Mouse (Mus musculus) limb, embryonic 12.5 days (tissue): ENCODE data around the gene Xpa. TPM values are rescaled to one million over a fixed set of nuclear protein-coding genes. Genes with fewer than 3 reads are reported as not detected.

Experiments used
- ATAC-seq: fragments of 200-750 bp; cut with Nextera tagmentation; 2 replicates; pipeline ENCODE4 v1.8.0; 2017; ENCODE audit warnings: low read depth, moderate TSS enrichment; ENCODE audit not compliant: insufficient number of reproducible peaks, insufficient read depth, low FRiP score, low TSS enrichment
- H3K27ac ChIP-seq: fragments of 300-500 bp; sonication (generic); 2 replicates; pipeline ENCODE4 v1.5.1; 2016; ENCODE audit warnings: mild to moderate bottlenecking, moderate library complexity
- H3K27me3 ChIP-seq: fragments of 300-500 bp; sonication (generic); 2 replicates; pipeline ENCODE4 v1.6.1; 2016; ENCODE audit warnings: mild to moderate bottlenecking, moderate library complexity
- H3K36me3 ChIP-seq: fragments of 300-500 bp; sonication (generic); 2 replicates; pipeline ENCODE4 v1.6.1; 2016; ENCODE audit warnings: mild to moderate bottlenecking, moderate library complexity
- H3K4me1 ChIP-seq: fragments of 300-500 bp; sonication (generic); replicated peaks from 2 replicates; pipeline ENCODE4 v1.6.1; 2016
- H3K4me2 ChIP-seq: fragments of 300-500 bp; sonication (generic); 2 replicates; pipeline ENCODE4 v1.6.1; 2016; ENCODE audit warnings: mild to moderate bottlenecking, moderate library complexity
- H3K4me3 ChIP-seq: fragments of 300-500 bp; sonication (generic); replicated peaks from 2 replicates; pipeline ENCODE4 v1.5.1; 2016; ENCODE audit warnings: mild to moderate bottlenecking
- H3K9ac ChIP-seq: fragments of 300-500 bp; sonication (generic); replicated peaks from 2 replicates; pipeline ENCODE4 v1.6.1; 2016; ENCODE audit warnings: mild to moderate bottlenecking, moderate library complexity
- H3K9me3 ChIP-seq: fragments of 300-500 bp; sonication (generic); 2 replicates; pipeline ENCODE4 v1.6.1; 2016; ENCODE audit warnings: mild to moderate bottlenecking, moderate library complexity
- WGBS: fragments of 180-500 bp; shearing (Covaris S2); methylation state at CpG from one replicate; pipeline ENCODE4 v1.1.7; 2016; 5-methylcytosine and 5-hydroxymethylcytosine counted together
- polyA plus RNA-seq: library from polyadenylated mRNA; unstranded; fragments of >200 nt; fragmentation: Nextera tagmentation; extraction: Ambion mirVana; gene quantifications from 2 replicates; pipeline ENCODE4 v1.2.1, GENCODE M21; 2016

Xpa gene
- polyA plus RNA-seq, 1 experiment from 2014 or later = 31.1 TPM

GRCm38 (mm10) chr4:46144323-46144722, 51.8 kb downstream of the Xpa start:
- no peak for ATAC-seq
- H3K9me3 ChIP-seq = no peaks in the 10 kb centered on the region
- H3K4me1 ChIP-seq = peaks cover 12% of the 10 kb centered on the region
- no peaks in the 10 kb centered on the region for H3K27me3 ChIP-seq
- WGBS = 68% methylated on average over 3 of the region's 3 CpGs
- H3K36me3 ChIP-seq = peaks cover 33% of the 10 kb centered on the region
- H3K4me3 ChIP-seq = no peak overlapping the region
- H3K9ac ChIP-seq = no peak overlapping the region
- H3K27ac ChIP-seq = no peak overlapping the region
- H3K4me2 ChIP-seq = no peak overlapping the region

GRCm38 (mm10) chr4:46138287-46139222, 57.6 kb downstream of the Xpa start, which contains the start of the genes Ncbp1 and Tstd2:
TSS of gene Ncbp1 (plus strand) at chr4:46138613.
TSS of gene Tstd2 (minus strand) at chr4:46138694.
- Histone ChIP-seq H3K9me3 (no peaks in the 10 kb centered on the region), H3K4me1 (peaks cover 21% of the 10 kb centered on the region), H3K27me3 (no peaks in the 10 kb centered on the region), H3K36me3 (peaks cover 20% of the 10 kb centered on the region), H3K9ac (peak within 1 kb of the TSS; percentile 85), H3K27ac (peak within 1 kb of the TSS; percentile 98), H3K4me2 (peak within 1 kb of the TSS; percentile 80), H3K4me3 (peak within 1 kb of the TSS; percentile 65)
- peak; percentile 81 for ATAC-seq
- under 1% methylated on average over 86 of the region's 90 CpGs for WGBS

- peak overlapping the region; percentile 80 for H3K4me2 ChIP-seq
- H3K27ac ChIP-seq = peak overlapping the region; percentile 98
- 9% methylated on average over 17 of the region's 17 CpGs for WGBS
- H3K9me3 ChIP-seq = no peaks in the 10 kb centered on the region
- H3K27me3 ChIP-seq = no peaks in the 10 kb centered on the region
- peak overlapping the region; percentile 65 for H3K4me3 ChIP-seq
- peaks cover 28% of the 10 kb centered on the region for H3K36me3 ChIP-seq
- peak overlapping the region; percentile 85 for H3K9ac ChIP-seq
- H3K4me1 ChIP-seq = peaks cover 21% of the 10 kb centered on the region
- ATAC-seq = peak; percentile 59
Measured at GRCm38 (mm10) chr4:46137629-46138286, 58.4 kb downstream of the Xpa start.

DNA sequence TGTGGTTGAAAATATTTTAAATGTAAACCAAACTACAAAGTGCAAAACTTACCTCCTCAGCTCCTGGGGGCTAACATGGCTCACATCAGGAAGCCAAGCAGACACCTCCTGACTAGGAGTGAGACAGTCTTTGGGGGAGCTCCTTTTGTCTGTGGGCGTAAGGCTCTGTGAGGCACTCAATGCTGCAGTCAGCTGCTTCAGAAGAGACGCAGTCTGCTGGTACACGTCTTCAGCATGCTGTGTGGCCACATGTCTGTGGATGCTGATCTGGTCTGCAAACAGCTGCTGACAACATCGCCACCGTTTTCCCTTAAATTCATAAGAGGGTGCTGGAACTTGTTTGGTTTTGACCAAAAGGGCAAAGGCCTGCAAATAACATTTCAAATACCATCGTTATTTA, 64.3 kb downstream of the Xpa start:
- H3K4me3 ChIP-seq = no peak overlapping the region
- no peak for ATAC-seq
- no peaks in the 10 kb centered on the region for H3K27me3 ChIP-seq
- H3K4me1 ChIP-seq = peaks cover 4% of the 10 kb centered on the region
- H3K9ac ChIP-seq = no peak overlapping the region
- no peak overlapping the region for H3K4me2 ChIP-seq
- H3K36me3 ChIP-seq = peaks cover 81% of the 10 kb centered on the region
- H3K9me3 ChIP-seq = no peaks in the 10 kb centered on the region
- no peak overlapping the region for H3K27ac ChIP-seq
- WGBS = 79% methylated on average over 6 of the region's 6 CpGs

DNA sequence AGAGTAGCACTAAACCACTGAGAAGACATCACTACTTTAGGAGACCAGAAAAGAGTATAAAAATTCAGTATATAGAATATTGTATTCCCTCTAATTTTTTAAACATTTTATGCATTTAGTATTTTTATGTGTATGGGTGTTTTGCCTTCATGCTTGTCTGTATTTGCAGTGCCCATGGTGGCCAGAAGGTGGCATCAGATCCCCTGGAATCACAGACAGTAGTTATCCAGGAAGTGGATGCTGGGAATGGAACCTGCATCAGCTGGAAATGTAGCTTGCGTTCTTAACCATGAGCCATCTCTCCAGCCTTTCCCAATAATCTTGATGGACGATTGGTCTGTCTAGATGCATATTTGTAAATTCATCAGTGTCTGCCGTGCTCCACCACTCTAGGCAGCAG, 65.9 kb downstream of the Xpa start:
- no peaks in the 10 kb centered on the region for H3K9me3 ChIP-seq
- 78% methylated on average over 3 of the region's 3 CpGs for WGBS
- no peak overlapping the region for H3K4me2 ChIP-seq
- H3K4me1 ChIP-seq = peaks cover 3% of the 10 kb centered on the region
- no peaks in the 10 kb centered on the region for H3K27me3 ChIP-seq
- H3K36me3 ChIP-seq = peaks cover 93% of the 10 kb centered on the region
- H3K4me3 ChIP-seq = no peak overlapping the region
- ATAC-seq = no peak
- H3K27ac ChIP-seq = no peak overlapping the region
- H3K9ac ChIP-seq = no peak overlapping the region

DNA sequence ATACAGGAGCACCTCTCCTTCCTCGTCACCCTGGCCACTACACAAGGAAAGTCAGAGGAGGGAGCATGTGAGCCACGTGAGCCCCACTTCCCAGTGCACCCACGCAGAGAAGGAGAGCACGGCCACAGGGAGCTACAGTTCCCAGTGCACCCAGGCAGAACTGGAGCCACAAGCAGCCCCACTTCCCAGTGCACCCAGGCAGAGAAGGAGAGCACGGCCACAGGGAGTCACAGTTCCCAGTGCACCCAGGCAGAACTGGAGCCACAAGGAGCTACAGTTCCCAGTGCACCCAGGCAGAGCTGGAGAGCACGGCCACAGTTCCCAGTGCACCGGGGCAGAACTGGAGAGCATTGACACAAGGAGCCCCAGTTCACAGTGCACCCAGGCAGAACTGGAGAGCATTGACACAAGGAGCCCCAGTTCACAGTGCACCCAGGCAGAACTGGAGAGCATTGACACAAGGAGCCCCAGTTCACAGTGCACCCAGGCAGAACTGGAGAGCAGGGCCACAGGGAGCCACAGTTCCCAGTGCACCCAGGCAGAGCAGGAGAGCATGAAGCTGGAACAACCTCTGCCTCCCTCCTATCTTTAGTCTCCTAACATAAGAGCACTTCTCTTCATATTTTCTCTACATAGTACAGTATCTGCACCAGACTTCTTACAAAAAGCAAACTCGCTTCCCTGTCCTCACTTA, 66.7 kb downstream of the Xpa start:
- Histone ChIP-seq H3K9ac (no peak overlapping the region), H3K4me3 (no peak overlapping the region), H3K27ac (no peak overlapping the region), H3K9me3 (no peaks in the 10 kb centered on the region), H3K36me3 (peaks cover 94% of the 10 kb centered on the region), H3K4me1 (peaks cover 3% of the 10 kb centered on the region), H3K27me3 (no peaks in the 10 kb centered on the region), H3K4me2 (no peak overlapping the region)
- WGBS = 92% methylated on average over 8 of the region's 8 CpGs
- ATAC-seq = no peak

- Histone ChIP-seq H3K4me1 (no peaks in the 10 kb centered on the region), H3K27me3 (no peaks in the 10 kb centered on the region), H3K9ac (no peak overlapping the region), H3K27ac (no peak overlapping the region), H3K4me3 (no peak overlapping the region), H3K36me3 (peaks cover 94% of the 10 kb centered on the region), H3K9me3 (no peaks in the 10 kb centered on the region), H3K4me2 (no peak overlapping the region)
- ATAC-seq = no peak
- WGBS = 52% methylated on average over 2 of the region's 2 CpGs
Measured at GRCm38 (mm10) chr4:46126541-46126940, 69.6 kb downstream of the Xpa start.

DNA sequence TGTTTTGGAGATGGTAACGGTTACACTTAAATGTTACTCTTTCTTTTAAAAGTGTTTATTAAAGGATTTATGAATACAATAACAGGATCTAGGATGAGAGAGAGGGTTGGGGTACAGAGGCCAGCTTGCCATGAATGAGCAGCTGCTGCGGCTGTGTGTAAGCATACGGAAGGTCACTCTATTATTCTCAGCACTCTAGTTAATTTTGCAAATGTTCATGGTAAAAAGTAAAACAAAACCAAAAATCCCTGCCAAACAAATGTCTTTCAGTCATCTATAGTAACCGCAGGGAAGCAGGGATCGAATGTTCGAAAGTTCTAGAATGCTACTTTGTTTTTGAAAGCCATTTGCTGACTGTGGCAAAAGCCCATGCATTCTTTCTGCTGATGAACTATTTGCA, 72.8 kb downstream of the Xpa start:
- ATAC-seq = no peak
- H3K9me3 ChIP-seq = no peaks in the 10 kb centered on the region
- H3K36me3 ChIP-seq = peaks cover 94% of the 10 kb centered on the region
- 92% methylated on average over 6 of the region's 6 CpGs for WGBS
- H3K27ac ChIP-seq = no peak overlapping the region
- H3K27me3 ChIP-seq = no peaks in the 10 kb centered on the region
- no peak overlapping the region for H3K9ac ChIP-seq
- no peaks in the 10 kb centered on the region for H3K4me1 ChIP-seq
- no peak overlapping the region for H3K4me3 ChIP-seq
- no peak overlapping the region for H3K4me2 ChIP-seq

DNA sequence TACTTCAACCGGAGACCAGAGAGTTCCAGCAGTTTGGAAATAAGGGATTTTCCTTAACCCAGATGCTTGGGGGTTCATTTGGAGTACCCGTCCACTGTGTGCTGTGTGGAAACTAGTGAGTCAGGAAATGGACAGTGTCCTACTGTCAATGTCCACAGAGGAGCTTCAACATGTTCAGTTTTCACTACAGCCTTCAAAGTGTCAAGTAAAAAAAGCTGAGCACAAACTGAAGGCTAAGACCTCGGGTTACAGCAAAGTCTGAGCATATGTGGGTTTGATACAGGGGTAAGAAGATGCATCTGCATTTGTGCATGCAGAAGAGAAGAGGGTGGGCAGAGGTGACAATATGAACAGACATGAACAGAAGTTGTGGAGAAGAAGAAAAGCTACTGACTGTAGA, 75.3 kb downstream of the Xpa start:
- WGBS = 85% methylated on average over 3 of the region's 3 CpGs
- Histone ChIP-seq H3K27ac (no peak overlapping the region), H3K4me1 (no peaks in the 10 kb centered on the region), H3K4me2 (no peak overlapping the region), H3K27me3 (no peaks in the 10 kb centered on the region), H3K9me3 (no peaks in the 10 kb centered on the region), H3K4me3 (no peak overlapping the region), H3K36me3 (peaks cover 98% of the 10 kb centered on the region), H3K9ac (no peak overlapping the region)
- ATAC-seq = no peak

DNA sequence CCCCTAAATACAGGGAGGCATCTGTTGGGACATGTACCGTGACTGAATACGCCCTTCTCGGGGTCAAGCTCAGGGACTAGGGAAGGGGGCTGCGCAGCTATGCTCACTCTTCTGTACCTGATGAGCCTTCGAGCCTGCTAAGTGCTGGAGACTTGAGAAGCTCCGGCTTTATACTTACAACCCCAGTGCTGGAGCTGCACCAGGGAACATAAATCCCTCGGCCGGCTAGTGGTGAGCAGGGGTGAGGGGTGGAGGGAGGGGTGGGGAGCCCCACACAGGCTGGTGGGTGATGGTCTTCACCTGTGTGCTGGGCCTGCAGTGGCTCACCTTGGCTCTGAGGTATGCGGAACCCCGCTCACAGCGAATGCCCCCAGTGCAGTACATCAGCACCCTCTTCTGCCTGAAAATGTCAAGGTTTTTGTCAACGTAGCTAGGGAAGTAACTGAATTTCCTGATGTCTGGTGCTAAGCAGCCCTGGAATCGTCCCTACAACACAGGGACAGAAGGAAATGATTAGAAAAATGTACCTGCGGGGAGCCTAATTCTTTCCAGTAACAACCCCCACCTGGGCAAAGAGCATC, 76.5 kb downstream of the Xpa start:
- Histone ChIP-seq H3K36me3 (peaks cover 97% of the 10 kb centered on the region), H3K9me3 (no peaks in the 10 kb centered on the region), H3K27me3 (no peaks in the 10 kb centered on the region), H3K4me2 (no peak overlapping the region), H3K27ac (no peak overlapping the region), H3K4me1 (no peaks in the 10 kb centered on the region), H3K4me3 (no peak overlapping the region), H3K9ac (no peak overlapping the region)
- WGBS = 86% methylated on average over 14 of the region's 14 CpGs
- no peak for ATAC-seq

DNA sequence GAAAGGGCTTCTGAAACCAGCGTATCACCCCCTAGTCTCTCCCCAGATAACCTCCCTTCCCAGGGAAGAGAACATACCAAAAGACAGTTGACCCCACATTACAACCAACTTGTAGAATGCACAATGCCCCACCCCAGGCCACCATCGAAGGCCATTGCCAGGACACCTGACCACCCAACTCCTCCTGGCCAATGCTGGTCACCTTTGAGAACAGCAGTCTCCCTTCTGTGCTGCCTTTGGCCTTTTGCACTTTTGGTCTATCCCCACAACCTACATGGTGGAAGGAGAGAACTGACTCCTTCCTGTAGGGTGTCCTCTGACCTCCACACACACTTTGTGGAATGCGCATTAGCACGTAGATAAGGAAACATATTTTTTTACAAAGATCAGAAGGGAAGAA, 78.6 kb downstream of the Xpa start:
- H3K4me1 ChIP-seq = no peaks in the 10 kb centered on the region
- 97% methylated on average over 4 of the region's 4 CpGs for WGBS

More for the DNA sequence above, 78.6 kb downstream of the Xpa start:
- Histone ChIP-seq H3K36me3 (peaks cover 90% of the 10 kb centered on the region), H3K27ac (no peak overlapping the region), H3K4me2 (no peak overlapping the region), H3K9ac (no peak overlapping the region), H3K27me3 (no peaks in the 10 kb centered on the region), H3K4me3 (no peak overlapping the region), H3K9me3 (no peaks in the 10 kb centered on the region)
- no peak for ATAC-seq
